Mouse (Mus musculus): ENCODE measurements around the gene Zfp683. TPM values are rescaled to one million over a fixed set of nuclear protein-coding genes. Genes with fewer than 3 reads are reported as not detected.

Gene Zfp683
- total RNA-seq, 2 experiments from 2014 or later = not detected

GRCm38 (mm10) chr4:134089029-134089428 is 35.4 kb downstream of the Zfp683 start:
- DNase-seq = no peak
- intact Hi-C loops (cut with DNase I) = no loop called here

- no peak for DNase-seq
- intact Hi-C loops (cut with DNase I) = no loop called here
Observed at GRCm38 (mm10) chr4:134090521-134091224, 37.0 kb downstream of the Zfp683 start.

- intact Hi-C loops (cut with DNase I) = no loop called here
- DNase-seq = no peak
Observed at GRCm38 (mm10) chr4:134091225-134091529, 37.5 kb downstream of the Zfp683 start.

- intact Hi-C loops (cut with DNase I) = no loop called here
Observed at GRCm38 (mm10) chr4:134092382-134093288, 39.0 kb downstream of the Zfp683 start.

GRCm38 (mm10) chr4:134094004-134094564 is 40.4 kb downstream of the Zfp683 start:
- no peak for DNase-seq
- intact Hi-C loops (cut with DNase I) = no loop called here

More at GRCm38 (mm10) chr4:134092382-134093288, 39.0 kb downstream of the Zfp683 start:
- peak; percentile 59 to 74 for DNase-seq

- no peak for DNase-seq
- intact Hi-C loops (cut with DNase I) = no loop called here
Observed at GRCm38 (mm10) chr4:134094923-134095547, 41.4 kb downstream of the Zfp683 start, which contains the start of gene Cd52. Gene Cd52, minus strand, starts transcription at chr4:134095082.

- intact Hi-C loops (cut with DNase I) = no loop called here
- no peak for DNase-seq
Observed at GRCm38 (mm10) chr4:134096120-134096519, 42.5 kb downstream of the Zfp683 start.

GRCm38 (mm10) chr4:134097015-134097608 is 43.5 kb downstream of the Zfp683 start:
- no peak for DNase-seq
- intact Hi-C loops (cut with DNase I) = no loop called here

- intact Hi-C loops (cut with DNase I) = no loop called here
- DNase-seq = peak in 1 of 2 experiments; percentile 20
Observed at GRCm38 (mm10) chr4:134098628-134099027, 45.0 kb downstream of the Zfp683 start.

- intact Hi-C loops (cut with DNase I) = no loop called here
- no peak for DNase-seq
Observed at GRCm38 (mm10) chr4:134100245-134100644, 46.6 kb downstream of the Zfp683 start.

GRCm38 (mm10) chr4:134101979-134102741 is 48.5 kb downstream of the Zfp683 start, which contains the start of gene Ubxn11:
Gene Ubxn11, plus strand, starts transcription at chr4:134102570.
- DNase-seq = peak; percentile 75 to 84
- intact Hi-C loops (cut with DNase I) = no loop called here

GRCm38 (mm10) chr4:134102742-134103119 is 49.1 kb downstream of the Zfp683 start:
- no peak for DNase-seq
- intact Hi-C loops (cut with DNase I) = no loop called here

- intact Hi-C loops (cut with DNase I) = no loop called here
- DNase-seq = no peak
Observed at GRCm38 (mm10) chr4:134106105-134106504, 52.5 kb downstream of the Zfp683 start.

GRCm38 (mm10) chr4:134107730-134108129 is 54.1 kb downstream of the Zfp683 start:
- no peak for DNase-seq
- intact Hi-C loops (cut with DNase I) = no loop called here

- intact Hi-C loops (cut with DNase I) = no loop called here
- no peak for DNase-seq
Observed at GRCm38 (mm10) chr4:134108196-134108595, 54.6 kb downstream of the Zfp683 start.

Other genes with a start within 250 kb of the Zfp683 start
- gene Rps6ka1, start 166.0 kb upstream of the Zfp683 start, total RNA-seq (2021) = 1 to 10 TPM; 7.4 to 9.3 TPM
- 100 to 1,000 TPM; 129 to 151 TPM for gene Hmgn2, start 85.2 kb upstream of the Zfp683 start, total RNA-seq (2021)
- gene Dhdds, start 52.9 kb upstream of the Zfp683 start, total RNA-seq (2021) = 10 to 100 TPM; 25.5 to 27.5 TPM
- not detected for gene Lin28a, start 35.0 kb upstream of the Zfp683 start, total RNA-seq (2021)
- gene Crybg2, start 7.0 kb downstream of the Zfp683 start, total RNA-seq (2021) = under 1 TPM in 1 of 2 experiments, not detected in 1; 0.24 TPM
- gene Cd52, start 41.2 kb downstream of the Zfp683 start, total RNA-seq (2021) = 10 to 100 TPM in 1 of 2 experiments, 1 to 10 TPM in 1; 3.5 to 10.3 TPM
- 1 to 10 TPM; 1.4 to 1.7 TPM for gene Ubxn11, start 48.7 kb downstream of the Zfp683 start, total RNA-seq (2021)
- gene Sh3bgrl3, start 75.0 kb downstream of the Zfp683 start, total RNA-seq (2021) = 10 to 100 TPM; 47.4 to 51.4 TPM
- gene Cep85, start 133.3 kb downstream of the Zfp683 start, total RNA-seq (2021) = 10 to 100 TPM; 31.5 to 33.7 TPM
- gene Gm7534, start 149.2 kb downstream of the Zfp683 start, total RNA-seq (2021) = not detected
- not detected for gene Catsper4, start 173.5 kb downstream of the Zfp683 start, total RNA-seq (2021)
- 1 to 10 TPM; 2.3 to 3.2 TPM for gene Cnksr1, start 184.6 kb downstream of the Zfp683 start, total RNA-seq (2021)
- gene E130218I03Rik, start 189.8 kb downstream of the Zfp683 start, total RNA-seq (2021) = not detected
- 1 to 10 TPM; 2.4 to 3.3 TPM for gene Zfp593, start 191.8 kb downstream of the Zfp683 start, total RNA-seq (2021)
- gene Gm30191, start 193.1 kb downstream of the Zfp683 start, total RNA-seq (2021) = not detected
- 10 to 100 TPM in 1 of 2 experiments, 1 to 10 TPM in 1; 8.6 to 13.8 TPM for gene Grrp1, start 200.3 kb downstream of the Zfp683 start, total RNA-seq (2021)
- 1 to 10 TPM; 6.6 to 8.6 TPM for gene Pdik1l, start 234.1 kb downstream of the Zfp683 start, total RNA-seq (2021)